Mouse (Mus musculus) limb, embryonic 14.5 days (tissue): Measurements from ENCODE around the gene Kcnj16. TPM values are rescaled to one million over a fixed set of nuclear protein-coding genes. Genes with fewer than 3 reads are reported as not detected.

Experiments used
- ATAC-seq: fragments of 200-750 bp; cut with Nextera tagmentation; 2 replicates; pipeline ENCODE4 v1.8.0; 2017; ENCODE audit warnings: low read depth, moderate number of reproducible peaks, moderate TSS enrichment; ENCODE audit not compliant: low FRiP score
- DNase-seq: peaks from one replicate; pipeline ENCODE4 v3.0.0-alpha.2; 2015; ENCODE audit warnings: low spot score
- H3K27ac ChIP-seq: fragments of 300-500 bp; sonication (generic); replicated peaks from 2 replicates; pipeline ENCODE4 v1.5.1; 2014; ENCODE audit warnings: low read depth, mild to moderate bottlenecking, low read length, moderate library complexity, mixed read lengths
- H3K27me3 ChIP-seq: fragments of 300-500 bp; sonication (generic); 2 replicates; pipeline ENCODE4 v1.6.1; 2014; ENCODE audit warnings: low read length, mixed read lengths; ENCODE audit not compliant: control insufficient read depth, insufficient read depth
- H3K36me3 ChIP-seq: fragments of 300-500 bp; sonication (generic); 2 replicates; pipeline ENCODE4 v1.6.1; 2014; ENCODE audit warnings: mild to moderate bottlenecking, low read length, moderate library complexity, mixed read lengths; ENCODE audit not compliant: control insufficient read depth, insufficient read depth
- H3K4me1 ChIP-seq: fragments of 300-500 bp; sonication (generic); 2 replicates; pipeline ENCODE4 v1.6.1; 2014; ENCODE audit warnings: antibody characterized with exemption, low read length, mixed read lengths; ENCODE audit not compliant: control insufficient read depth, insufficient read depth
- H3K4me2 ChIP-seq: fragments of 300-500 bp; sonication (generic); replicated peaks from 2 replicates; pipeline ENCODE4 v1.6.1; 2014; ENCODE audit warnings: low read depth, mild to moderate bottlenecking, low read length, moderate library complexity; ENCODE audit not compliant: severe bottlenecking
- H3K4me3 ChIP-seq: fragments of 300-500 bp; sonication (generic); replicated peaks from 2 replicates; pipeline ENCODE4 v1.5.1; 2014; ENCODE audit warnings: low read length
- H3K9ac ChIP-seq: fragments of 300-500 bp; sonication (generic); 2 replicates; pipeline ENCODE4 v1.6.1; 2014; ENCODE audit warnings: mild to moderate bottlenecking, low read depth, low read length, moderate library complexity; ENCODE audit not compliant: severe bottlenecking
- H3K9me3 ChIP-seq: fragments of 300-500 bp; sonication (generic); 2 replicates; pipeline ENCODE4 v1.6.1; 2016; ENCODE audit warnings: low read length; ENCODE audit not compliant: control insufficient read depth
- POLR2A ChIP-seq: fragments of 200-500 bp; IDR thresholded peaks from 2 replicates; pipeline ENCODE4 v1.8.0; 2012; ENCODE audit warnings: inconsistent platforms, mild to moderate bottlenecking, moderate library complexity, borderline replicate concordance; ENCODE audit not compliant: insufficient read depth, insufficient read length; ENCODE audit errors: extremely low read depth
- WGBS: fragments of 180-500 bp; shearing (Covaris S2); extraction: QIAGEN DNeasy Blood & Tissue Kit; methylation state at CpG from one replicate; pipeline ENCODE4 v1.1.7; 2014; 5-methylcytosine and 5-hydroxymethylcytosine counted together
- polyA plus RNA-seq, 2 experiments: library from polyadenylated mRNA; depleted of rRNA in 1 of 2; stranded (reverse) in 1 of 2; unstranded in 1 of 2; fragments of >200 nt; fragmentation: Nextera tagmentation in 1 of 2; extraction: Ambion mirVana in 1 of 2; gene quantifications; 2 replicates each; pipeline versions ENCODE4 v1.2.1 to v1.2.3; 2012 to 2014

Kcnj16 gene
- polyA plus RNA-seq, 2 experiments, result not detected

GRCm38 (mm10) chr11:111056030-111056429 is 88.2 kb downstream of the Kcnj16 start:
- ATAC-seq, result no peak
- H3K9ac ChIP-seq, result no peak overlapping the region
- DNase-seq, result no peak
- H3K27ac ChIP-seq, result no peak overlapping the region
- no peaks in the 10 kb centered on the region for H3K4me1 ChIP-seq
- H3K4me3 ChIP-seq, result no peak overlapping the region
- no peak overlapping the region for H3K4me2 ChIP-seq
- H3K27me3 ChIP-seq, result no peaks in the 10 kb centered on the region
- WGBS, result 49% methylated on average over 13 of the region's 13 CpGs
- no peaks in the 10 kb centered on the region for H3K9me3 ChIP-seq
- no peaks in the 10 kb centered on the region for H3K36me3 ChIP-seq
- no peak for TF ChIP-seq POLR2A

GRCm38 (mm10) chr11:111057435-111057834 is 89.6 kb downstream of the Kcnj16 start:
- Histone ChIP-seq H3K4me2 (no peak overlapping the region), H3K9ac (no peak overlapping the region), H3K9me3 (no peaks in the 10 kb centered on the region), H3K27me3 (no peaks in the 10 kb centered on the region), H3K4me1 (no peaks in the 10 kb centered on the region), H3K27ac (no peak overlapping the region), H3K4me3 (no peak overlapping the region), H3K36me3 (no peaks in the 10 kb centered on the region)
- no peak for TF ChIP-seq POLR2A
- ATAC-seq (no peak), DNase-seq (no peak)
- WGBS, result 94% methylated on average over 4 of the region's 4 CpGs

- TF ChIP-seq POLR2A, result no peak
- H3K36me3 ChIP-seq, result no peaks in the 10 kb centered on the region
- no peaks in the 10 kb centered on the region for H3K9me3 ChIP-seq
- H3K27ac ChIP-seq, result no peak overlapping the region
- H3K4me1 ChIP-seq, result no peaks in the 10 kb centered on the region
- H3K4me2 ChIP-seq, result no peak overlapping the region
- ATAC-seq (no peak), DNase-seq (no peak)
- no peak overlapping the region for H3K4me3 ChIP-seq
- no peak overlapping the region for H3K9ac ChIP-seq
- no peaks in the 10 kb centered on the region for H3K27me3 ChIP-seq
Measured at GRCm38 (mm10) chr11:111059440-111059839, 91.6 kb downstream of the Kcnj16 start.

- Histone ChIP-seq H3K27me3 (no peaks in the 10 kb centered on the region), H3K36me3 (no peaks in the 10 kb centered on the region), H3K4me3 (no peak overlapping the region), H3K9me3 (no peaks in the 10 kb centered on the region), H3K9ac (no peak overlapping the region), H3K27ac (no peak overlapping the region), H3K4me1 (no peaks in the 10 kb centered on the region), H3K4me2 (no peak overlapping the region)
- no peak for TF ChIP-seq POLR2A
- ATAC-seq, result no peak
- 56% methylated on average over 5 of the region's 5 CpGs for WGBS
- no peak for DNase-seq
Measured at GRCm38 (mm10) chr11:111060216-111060615, 92.4 kb downstream of the Kcnj16 start.

- no peak overlapping the region for H3K27ac ChIP-seq
- H3K9ac ChIP-seq, result peak overlapping the region; percentile 45; the same call in 1 of the 2 replicates
- peak overlapping the region; percentile 92 for H3K4me2 ChIP-seq
- peak; percentile 62 for DNase-seq
- no peaks in the 10 kb centered on the region for H3K36me3 ChIP-seq
- H3K27me3 ChIP-seq, result peaks cover 4% of the 10 kb centered on the region; the same call in 1 of the 2 replicates
- no peaks in the 10 kb centered on the region for H3K4me1 ChIP-seq
- no peak for ATAC-seq
- WGBS, result under 1% methylated on average over 25 of the region's 25 CpGs
- no peak for TF ChIP-seq POLR2A
- H3K4me3 ChIP-seq, result peak overlapping the region; percentile 57
- no peaks in the 10 kb centered on the region for H3K9me3 ChIP-seq
Measured at GRCm38 (mm10) chr11:111064751-111065527, 97.1 kb downstream of the Kcnj16 start.
